Mouse (Mus musculus) midbrain, embryonic 12.5 days (tissue): ENCODE measurements around the gene Tcf7. TPM values are rescaled to one million over a fixed set of nuclear protein-coding genes. Genes with fewer than 3 reads are reported as not detected.

Experiments used
- ATAC-seq: fragments of 200-750 bp; cut with Nextera tagmentation; 2 replicates; pipeline ENCODE4 v1.8.0; 2017; ENCODE audit warnings: low read depth, moderate TSS enrichment, moderate library complexity; ENCODE audit not compliant: low FRiP score
- H3K27ac ChIP-seq: fragments of 300-500 bp; sonication (generic); replicated peaks from 2 replicates; pipeline ENCODE4 v1.5.1; 2016; ENCODE audit warnings: mild to moderate bottlenecking
- H3K27me3 ChIP-seq: fragments of 300-500 bp; sonication (generic); 2 replicates; pipeline ENCODE4 v1.6.1; 2016; ENCODE audit warnings: mild to moderate bottlenecking
- H3K36me3 ChIP-seq: fragments of 300-500 bp; sonication (generic); 2 replicates; pipeline ENCODE4 v1.6.1; 2016
- H3K4me1 ChIP-seq: fragments of 300-500 bp; sonication (generic); 2 replicates; pipeline ENCODE4 v1.6.1; 2016
- H3K4me2 ChIP-seq: fragments of 300-500 bp; sonication (generic); replicated peaks from 2 replicates; pipeline ENCODE4 v1.6.1; 2016; ENCODE audit warnings: mild to moderate bottlenecking, moderate library complexity
- H3K4me3 ChIP-seq: fragments of 300-500 bp; sonication (generic); 2 replicates; pipeline ENCODE4 v1.5.1; 2016; ENCODE audit warnings: mild to moderate bottlenecking
- H3K9ac ChIP-seq: fragments of 300-500 bp; sonication (generic); replicated peaks from 2 replicates; pipeline ENCODE4 v1.6.1; 2016; ENCODE audit warnings: mild to moderate bottlenecking, moderate library complexity
- H3K9me3 ChIP-seq: fragments of 300-500 bp; sonication (generic); 2 replicates; pipeline ENCODE4 v1.6.1; 2016; ENCODE audit warnings: mild to moderate bottlenecking
- WGBS: fragments of 180-500 bp; shearing (Covaris S2); methylation state at CpG from one replicate; pipeline ENCODE4 v1.1.7; 2016; 5-methylcytosine and 5-hydroxymethylcytosine counted together
- polyA plus RNA-seq: library from polyadenylated mRNA; unstranded; fragments of >200 nt; fragmentation: Nextera tagmentation; extraction: Ambion mirVana; gene quantifications from 2 replicates; pipeline ENCODE4 v1.2.1, GENCODE M21; 2016

Tcf7 gene
- 7.8 and 8.7 TPM in 2 replicates for polyA plus RNA-seq

- peak within 1 kb of the TSS; percentile 59 for H3K9ac ChIP-seq
- peaks cover 34% of the 10 kb centered on the region for H3K4me1 ChIP-seq
- H3K9me3 ChIP-seq: no peaks in the 10 kb centered on the region
- no peak within 1 kb of the TSS for H3K27ac ChIP-seq
- no peaks in the 10 kb centered on the region for H3K36me3 ChIP-seq
- H3K4me3 ChIP-seq: peak within 1 kb of the TSS; percentile 69
- WGBS: under 1% methylated on average over 81 of the region's 97 CpGs
- peaks cover 77% of the 10 kb centered on the region for H3K27me3 ChIP-seq
- peak; percentile 55 for ATAC-seq
- peak within 1 kb of the TSS; percentile 93 for H3K4me2 ChIP-seq
Measured at GRCm38 (mm10) chr11:52282774-52283595, at the start of gene Tcf7. Tcf7 (minus strand) TSS chr11:52283014.

GRCm38 (mm10) chr11:52327313-52327712 is 44.5 kb upstream of the Tcf7 start:
- 72% methylated on average over 3 of the region's 3 CpGs for WGBS
- no peak overlapping the region for H3K4me3 ChIP-seq
- H3K27ac ChIP-seq: no peak overlapping the region
- H3K4me2 ChIP-seq: no peak overlapping the region
- no peaks in the 10 kb centered on the region; the same call in 1 of the 2 replicates for H3K4me1 ChIP-seq
- no peak overlapping the region for H3K9ac ChIP-seq
- H3K27me3 ChIP-seq: no peaks in the 10 kb centered on the region; the same call in 1 of the 2 replicates
- H3K36me3 ChIP-seq: no peaks in the 10 kb centered on the region
- H3K9me3 ChIP-seq: no peaks in the 10 kb centered on the region
- ATAC-seq: no peak

GRCm38 (mm10) chr11:52324442-52325367 is 41.9 kb upstream of the Tcf7 start:
- ATAC-seq: no peak
- H3K27me3 ChIP-seq: no peaks in the 10 kb centered on the region; the same call in 1 of the 2 replicates
- H3K9ac ChIP-seq: no peak overlapping the region
- no peak overlapping the region for H3K27ac ChIP-seq
- H3K4me3 ChIP-seq: no peak overlapping the region
- no peaks in the 10 kb centered on the region for H3K9me3 ChIP-seq
- no peak overlapping the region for H3K4me2 ChIP-seq
- no peaks in the 10 kb centered on the region for H3K4me1 ChIP-seq
- WGBS: 56% methylated on average over 23 of the region's 23 CpGs
- no peaks in the 10 kb centered on the region for H3K36me3 ChIP-seq

- Histone ChIP-seq H3K36me3 (no peaks in the 10 kb centered on the region), H3K9ac (no peak overlapping the region), H3K27ac (no peak overlapping the region), H3K4me3 (no peak overlapping the region), H3K27me3 (no peaks in the 10 kb centered on the region; the same call in 1 of the 2 replicates), H3K9me3 (no peaks in the 10 kb centered on the region), H3K4me1 (no peaks in the 10 kb centered on the region), H3K4me2 (no peak overlapping the region)
- 70% methylated on average over 3 of the region's 3 CpGs for WGBS
- no peak for ATAC-seq
Measured at GRCm38 (mm10) chr11:52321540-52321939, 38.7 kb upstream of the Tcf7 start.

- ATAC-seq: no peak
Measured at GRCm38 (mm10) chr11:52320529-52320928, 37.7 kb upstream of the Tcf7 start.

GRCm38 (mm10) chr11:52319664-52320063 is 36.9 kb upstream of the Tcf7 start:
- 76% methylated on average over 4 of the region's 4 CpGs for WGBS
- Histone ChIP-seq H3K27ac (no peak overlapping the region), H3K36me3 (no peaks in the 10 kb centered on the region), H3K4me2 (no peak overlapping the region), H3K27me3 (peaks cover 3% of the 10 kb centered on the region), H3K4me1 (no peaks in the 10 kb centered on the region), H3K9me3 (no peaks in the 10 kb centered on the region), H3K9ac (no peak overlapping the region), H3K4me3 (no peak overlapping the region)
- ATAC-seq: no peak

More at GRCm38 (mm10) chr11:52320529-52320928, 37.7 kb upstream of the Tcf7 start:
- H3K36me3 ChIP-seq: no peaks in the 10 kb centered on the region
- no peaks in the 10 kb centered on the region; the same call in 1 of the 2 replicates for H3K27me3 ChIP-seq
- H3K27ac ChIP-seq: no peak overlapping the region
- no peak overlapping the region for H3K9ac ChIP-seq
- WGBS: 83% methylated on average over 4 of the region's 4 CpGs
- no peaks in the 10 kb centered on the region for H3K4me1 ChIP-seq
- no peak overlapping the region for H3K4me2 ChIP-seq
- H3K9me3 ChIP-seq: no peaks in the 10 kb centered on the region
- no peak overlapping the region for H3K4me3 ChIP-seq

GRCm38 (mm10) chr11:52318445-52318844 is 35.6 kb upstream of the Tcf7 start:
- Histone ChIP-seq H3K36me3 (no peaks in the 10 kb centered on the region), H3K9me3 (no peaks in the 10 kb centered on the region), H3K4me3 (no peak overlapping the region), H3K4me2 (no peak overlapping the region), H3K4me1 (no peaks in the 10 kb centered on the region), H3K27ac (no peak overlapping the region), H3K27me3 (peaks cover 12% of the 10 kb centered on the region), H3K9ac (no peak overlapping the region)
- WGBS: 71% methylated on average over 13 of the region's 13 CpGs
- no peak for ATAC-seq

GRCm38 (mm10) chr11:52314102-52314793 is 31.4 kb upstream of the Tcf7 start:
- 22% methylated on average over 26 of the region's 26 CpGs for WGBS
- Histone ChIP-seq H3K4me2 (no peak overlapping the region), H3K9me3 (no peaks in the 10 kb centered on the region), H3K9ac (no peak overlapping the region), H3K27ac (no peak overlapping the region), H3K4me3 (no peak overlapping the region), H3K4me1 (no peaks in the 10 kb centered on the region), H3K36me3 (no peaks in the 10 kb centered on the region), H3K27me3 (peaks cover 12% of the 10 kb centered on the region)
- no peak for ATAC-seq

GRCm38 (mm10) chr11:52310709-52311108 is 27.9 kb upstream of the Tcf7 start:
- no peak overlapping the region for H3K4me3 ChIP-seq
- no peak overlapping the region for H3K27ac ChIP-seq
- peaks cover 12% of the 10 kb centered on the region for H3K27me3 ChIP-seq
- H3K4me1 ChIP-seq: no peaks in the 10 kb centered on the region
- ATAC-seq: no peak
- no peaks in the 10 kb centered on the region for H3K36me3 ChIP-seq
- no peaks in the 10 kb centered on the region for H3K9me3 ChIP-seq
- WGBS: 79% methylated on average over 14 of the region's 14 CpGs
- H3K9ac ChIP-seq: no peak overlapping the region
- no peak overlapping the region for H3K4me2 ChIP-seq

GRCm38 (mm10) chr11:52309487-52309886 is 26.7 kb upstream of the Tcf7 start:
- no peak overlapping the region for H3K4me2 ChIP-seq
- WGBS: 66% methylated on average over 3 of the region's 3 CpGs
- H3K9ac ChIP-seq: no peak overlapping the region
- no peak overlapping the region for H3K4me3 ChIP-seq
- no peaks in the 10 kb centered on the region for H3K9me3 ChIP-seq
- no peak overlapping the region for H3K27ac ChIP-seq
- H3K36me3 ChIP-seq: no peaks in the 10 kb centered on the region
- no peak for ATAC-seq
- H3K4me1 ChIP-seq: no peaks in the 10 kb centered on the region
- H3K27me3 ChIP-seq: peaks cover 7% of the 10 kb centered on the region

GRCm38 (mm10) chr11:52306431-52306830 is 23.6 kb upstream of the Tcf7 start:
- 84% methylated on average over 7 of the region's 7 CpGs for WGBS
- Histone ChIP-seq H3K4me1 (no peaks in the 10 kb centered on the region), H3K27ac (no peak overlapping the region), H3K9ac (no peak overlapping the region), H3K27me3 (no peaks in the 10 kb centered on the region), H3K9me3 (no peaks in the 10 kb centered on the region), H3K4me2 (no peak overlapping the region), H3K36me3 (no peaks in the 10 kb centered on the region), H3K4me3 (no peak overlapping the region)
- ATAC-seq: no peak
